Mouse (Mus musculus): ENCODE results near the gene St6galnac5. TPM values are rescaled to one million over a fixed set of nuclear protein-coding genes. Genes with fewer than 3 reads are reported as not detected.

St6galnac5 gene
- polyA plus RNA-seq, 1 experiment = 1.2 TPM

DNA sequence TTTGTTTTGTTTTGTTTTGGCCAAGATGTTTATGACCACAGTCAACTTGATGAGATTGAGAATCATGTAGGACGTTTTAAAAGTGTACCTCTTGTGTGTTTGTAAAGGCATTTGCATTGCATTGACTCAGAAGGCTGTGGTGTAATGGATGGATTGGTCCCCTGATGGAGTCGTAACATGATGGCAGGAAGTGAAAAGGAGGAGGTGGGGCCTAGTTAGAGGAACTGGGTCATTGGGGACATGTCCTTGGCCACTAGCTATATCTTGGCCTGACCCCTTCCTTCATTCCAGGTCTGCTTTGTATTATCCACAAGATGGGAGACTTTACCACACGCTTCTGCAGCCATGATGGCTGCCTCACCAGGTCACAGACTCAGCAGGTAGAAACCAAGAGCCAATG, 50.7 kb downstream of the St6galnac5 start:
- no peak overlapping the region for H3K4me3 ChIP-seq (ENCODE audit: extremely low read depth, insufficient read depth, insufficient read length)
- WGBS = 72% methylated on average over 3 of the region's 3 CpGs
- TF ChIP-seq POLR2A (IDR thresholded peaks at IDR 0.05; ENCODE audit: low read depth, low read length) (no peak), CTCF (IDR thresholded peaks at IDR 0.05; ENCODE audit: extremely low read depth, insufficient read depth, insufficient read length, insufficient replicate concordance) (no peak)
- no peak overlapping the region for H3K27ac ChIP-seq (ENCODE audit: insufficient read depth, low read length)
- peaks cover 15% of the 10 kb centered on the region; the same call in 1 of the 2 replicates for H3K4me1 ChIP-seq (ENCODE audit: control insufficient read depth, insufficient read depth, insufficient read length)
- H3K36me3 ChIP-seq (ENCODE audit: control insufficient read depth, insufficient read depth, low read length) = no peaks in the 10 kb centered on the region
- no peak for DNase-seq (ENCODE audit: low read depth in 1 of 2, low spot score in 2 of 2)
- H3K27me3 ChIP-seq (ENCODE audit: control insufficient read depth, insufficient read depth, low read length) = no peaks in the 10 kb centered on the region

DNA sequence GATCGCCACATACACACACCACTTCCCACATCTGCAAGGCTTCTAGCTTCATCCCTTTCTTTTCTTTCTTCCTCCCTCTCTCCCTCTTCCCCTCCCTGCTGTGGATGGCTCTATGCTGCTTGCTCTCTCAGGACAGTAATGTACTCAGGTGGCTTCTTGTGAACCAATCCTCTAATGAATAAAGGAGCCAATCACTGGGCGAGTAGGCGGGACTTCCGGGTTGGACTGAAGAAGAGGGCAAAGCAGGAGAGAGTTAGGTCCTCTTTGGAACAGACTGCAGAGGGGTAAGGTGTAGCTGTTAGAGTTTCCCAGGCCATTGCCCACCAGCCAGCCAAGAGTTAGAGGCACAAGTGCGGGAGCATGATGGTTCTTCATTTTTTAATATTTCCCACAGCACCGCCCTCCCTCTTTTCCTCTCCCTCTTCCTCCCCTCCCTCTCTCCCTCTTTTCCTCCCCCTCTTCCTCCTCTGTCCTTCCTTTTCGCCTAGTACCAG, 52.2 kb downstream of the St6galnac5 start:
- Histone ChIP-seq H3K36me3 (ENCODE audit: control insufficient read depth, insufficient read depth, low read length) (no peaks in the 10 kb centered on the region), H3K27ac (ENCODE audit: insufficient read depth, low read length) (peak overlapping the region; percentile 69), H3K27me3 (ENCODE audit: control insufficient read depth, insufficient read depth, low read length) (no peaks in the 10 kb centered on the region), H3K4me1 (ENCODE audit: control insufficient read depth, insufficient read depth, insufficient read length) (peaks cover 15% of the 10 kb centered on the region; the same call in 1 of the 2 replicates), H3K4me3 (ENCODE audit: extremely low read depth, insufficient read depth, insufficient read length) (peak overlapping the region; percentile 37)
- TF ChIP-seq CTCF (IDR thresholded peaks at IDR 0.05; ENCODE audit: extremely low read depth, insufficient read depth, insufficient read length, insufficient replicate concordance) = no peak
- TF ChIP-seq POLR2A (IDR thresholded peaks at IDR 0.05; ENCODE audit: low read depth, low read length) = no peak; the same call in 1 of the 2 replicates
- DNase-seq (ENCODE audit: low read depth in 1 of 2, low spot score in 2 of 2) = peak in 1 of 2 experiments; percentile 48
- 74% methylated on average over 7 of the region's 7 CpGs for WGBS

DNA sequence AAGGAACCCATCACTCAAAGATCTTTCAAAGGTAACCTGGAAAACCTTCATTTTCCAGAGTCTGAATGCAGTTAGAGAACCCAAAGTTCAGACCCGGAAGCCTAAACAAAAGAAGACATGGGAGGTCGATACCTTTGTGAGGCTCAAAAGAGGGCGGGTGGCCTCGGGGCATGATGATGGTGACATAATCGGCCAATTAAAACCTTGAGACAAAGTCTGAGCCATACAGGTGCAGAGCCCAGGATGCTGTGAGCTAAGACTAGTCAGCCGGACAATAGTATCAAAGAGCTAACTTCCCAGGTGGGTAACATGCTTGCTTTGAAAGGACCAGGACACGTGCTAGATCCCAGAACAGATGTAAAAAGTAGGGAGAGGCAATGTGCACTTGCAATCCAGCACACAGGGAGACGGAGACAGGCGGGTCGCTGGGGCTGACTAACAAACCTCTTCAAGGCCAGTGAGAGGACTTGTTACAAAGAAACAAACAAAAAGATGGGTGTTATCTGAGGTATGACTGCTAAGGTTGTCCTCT, 52.7 kb downstream of the St6galnac5 start:
- Histone ChIP-seq H3K27ac (ENCODE audit: insufficient read depth, low read length) (peak overlapping the region; percentile 69), H3K27me3 (ENCODE audit: control insufficient read depth, insufficient read depth, low read length) (no peaks in the 10 kb centered on the region), H3K36me3 (ENCODE audit: control insufficient read depth, insufficient read depth, low read length) (no peaks in the 10 kb centered on the region), H3K4me1 (ENCODE audit: control insufficient read depth, insufficient read depth, insufficient read length) (peaks cover 15% of the 10 kb centered on the region; the same call in 1 of the 2 replicates), H3K4me3 (ENCODE audit: extremely low read depth, insufficient read depth, insufficient read length) (peak overlapping the region; percentile 12; the same call in 1 of the 2 replicates)
- TF ChIP-seq POLR2A (IDR thresholded peaks at IDR 0.05; ENCODE audit: low read depth, low read length) (no peak), CTCF (IDR thresholded peaks at IDR 0.05; ENCODE audit: extremely low read depth, insufficient read depth, insufficient read length, insufficient replicate concordance) (no peak)
- WGBS = 79% methylated on average over 10 of the region's 10 CpGs
- DNase-seq (ENCODE audit: low read depth in 1 of 2, low spot score in 2 of 2) = no peak

DNA sequence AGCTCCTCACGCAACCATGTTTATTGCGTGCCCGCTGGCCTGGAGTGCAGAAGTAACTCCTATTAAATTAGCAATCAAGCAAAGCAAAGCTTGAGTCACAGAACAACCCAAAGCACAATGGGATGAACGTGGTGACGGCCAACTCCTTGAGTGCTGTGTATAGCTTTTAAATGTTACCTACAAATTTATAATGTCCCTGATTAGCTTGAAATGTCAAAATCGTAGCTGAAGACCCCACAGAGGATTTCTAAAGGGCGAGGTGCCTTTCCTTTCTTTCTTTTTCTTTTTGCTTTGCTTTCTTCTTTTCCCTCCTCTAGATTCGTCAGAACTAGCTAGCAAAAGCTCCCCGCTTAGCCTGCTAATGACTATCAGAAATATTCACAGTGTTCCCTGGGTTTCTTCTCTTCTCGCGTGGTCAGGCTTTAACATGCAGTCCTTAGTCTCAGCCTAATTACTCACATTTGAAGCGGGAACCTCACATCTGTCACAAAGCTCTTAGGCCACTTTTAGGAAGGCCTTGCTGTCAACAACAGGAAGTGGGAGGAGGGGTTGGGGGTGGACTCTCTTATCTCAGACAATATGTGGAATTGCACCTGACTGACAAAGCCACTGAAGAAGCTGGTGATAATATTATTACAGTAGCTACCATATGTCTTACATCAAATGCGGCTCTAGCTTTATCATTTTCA, 53.6 kb downstream of the St6galnac5 start:
- WGBS = 44% methylated on average over 13 of the region's 13 CpGs
- peak; percentile 44 to 53 for DNase-seq (ENCODE audit: low read depth in 1 of 2, low spot score in 2 of 2)
- peak overlapping the region; percentile 49 for H3K27ac ChIP-seq (ENCODE audit: insufficient read depth, low read length)

DNA sequence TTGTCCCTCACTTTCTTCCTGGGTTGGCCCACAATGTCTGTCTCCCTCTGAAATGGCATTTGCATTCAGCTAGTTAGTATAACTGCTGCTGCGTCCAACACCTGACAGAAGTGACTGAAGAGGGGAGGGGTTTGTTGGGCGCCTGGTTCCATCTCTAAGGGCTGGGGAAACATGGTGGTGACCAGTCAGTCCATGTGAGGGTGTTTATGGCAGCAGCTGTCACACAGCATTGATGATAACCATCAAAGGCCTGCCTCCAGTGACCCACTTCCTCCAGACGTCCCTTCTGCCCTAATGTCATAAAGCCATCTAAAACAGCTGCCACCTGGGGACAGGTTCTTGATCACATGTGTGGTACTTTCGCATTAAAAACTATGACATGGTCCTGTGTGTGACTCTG, 55.9 kb downstream of the St6galnac5 start:
- H3K4me3 ChIP-seq (ENCODE audit: extremely low read depth, insufficient read depth, insufficient read length) = no peak overlapping the region
- no peak overlapping the region for H3K27ac ChIP-seq (ENCODE audit: insufficient read depth, low read length)
- DNase-seq (ENCODE audit: low read depth in 1 of 2, low spot score in 2 of 2) = no peak
- no peak for TF ChIP-seq POLR2A (IDR thresholded peaks at IDR 0.05; ENCODE audit: low read depth, low read length)
- no peak for TF ChIP-seq CTCF (IDR thresholded peaks at IDR 0.05; ENCODE audit: extremely low read depth, insufficient read depth, insufficient read length, insufficient replicate concordance)
- H3K27me3 ChIP-seq (ENCODE audit: control insufficient read depth, insufficient read depth, low read length) = no peaks in the 10 kb centered on the region
- 44% methylated on average over 4 of the region's 4 CpGs for WGBS
- H3K4me1 ChIP-seq (ENCODE audit: control insufficient read depth, insufficient read depth, insufficient read length) = peaks cover 8% of the 10 kb centered on the region; the same call in 1 of the 2 replicates
- H3K36me3 ChIP-seq (ENCODE audit: control insufficient read depth, insufficient read depth, low read length) = no peaks in the 10 kb centered on the region

More for the DNA sequence above, 53.6 kb downstream of the St6galnac5 start:
- peak overlapping the region; percentile 25; the same call in 1 of the 2 replicates for H3K4me3 ChIP-seq (ENCODE audit: extremely low read depth, insufficient read depth, insufficient read length)
- H3K27me3 ChIP-seq (ENCODE audit: control insufficient read depth, insufficient read depth, low read length) = no peaks in the 10 kb centered on the region
- H3K36me3 ChIP-seq (ENCODE audit: control insufficient read depth, insufficient read depth, low read length) = no peaks in the 10 kb centered on the region
- peaks cover 15% of the 10 kb centered on the region; the same call in 1 of the 2 replicates for H3K4me1 ChIP-seq (ENCODE audit: control insufficient read depth, insufficient read depth, insufficient read length)
- no peak for TF ChIP-seq POLR2A (IDR thresholded peaks at IDR 0.05; ENCODE audit: low read depth, low read length)
- no peak for TF ChIP-seq CTCF (IDR thresholded peaks at IDR 0.05; ENCODE audit: extremely low read depth, insufficient read depth, insufficient read length, insufficient replicate concordance)

DNA sequence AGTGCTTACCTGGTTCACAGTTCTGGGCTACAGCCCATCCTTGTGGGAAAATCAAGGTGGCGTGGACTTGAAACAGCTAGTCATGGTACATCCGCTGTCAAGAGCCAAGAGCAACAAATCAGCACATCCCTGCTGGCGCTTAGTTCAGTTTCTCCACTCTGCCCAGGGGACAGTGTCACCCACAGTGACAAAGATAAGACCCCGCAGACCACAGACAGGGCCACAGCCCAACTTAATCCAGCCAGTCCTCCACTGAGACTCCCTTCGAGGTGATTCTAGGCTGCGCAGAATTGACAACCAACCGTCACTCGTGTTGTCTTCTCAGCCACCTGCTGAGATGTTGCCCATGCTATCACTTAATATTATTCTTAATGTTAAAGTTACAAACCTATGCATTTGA, 56.7 kb downstream of the St6galnac5 start:
- no peaks in the 10 kb centered on the region for H3K36me3 ChIP-seq (ENCODE audit: control insufficient read depth, insufficient read depth, low read length)
- H3K27ac ChIP-seq (ENCODE audit: insufficient read depth, low read length) = no peak overlapping the region
- peaks cover 5% of the 10 kb centered on the region; the same call in 1 of the 2 replicates for H3K4me1 ChIP-seq (ENCODE audit: control insufficient read depth, insufficient read depth, insufficient read length)
- H3K27me3 ChIP-seq (ENCODE audit: control insufficient read depth, insufficient read depth, low read length) = no peaks in the 10 kb centered on the region
- no peak for DNase-seq (ENCODE audit: low read depth in 1 of 2, low spot score in 2 of 2)
- no peak for TF ChIP-seq CTCF (IDR thresholded peaks at IDR 0.05; ENCODE audit: extremely low read depth, insufficient read depth, insufficient read length, insufficient replicate concordance)
- TF ChIP-seq POLR2A (IDR thresholded peaks at IDR 0.05; ENCODE audit: low read depth, low read length) = no peak
- H3K4me3 ChIP-seq (ENCODE audit: extremely low read depth, insufficient read depth, insufficient read length) = no peak overlapping the region
- WGBS = 86% methylated on average over 8 of the region's 8 CpGs

All from spleen, adult 2 months (tissue).